Mouse (Mus musculus) brown adipose tissue, adult 24 weeks (tissue): ENCODE results near the gene Rab43. TPM values are rescaled to one million over a fixed set of nuclear protein-coding genes. Genes with fewer than 3 reads are reported as not detected.
A peak's percentile ranks its signal among the peaks of the same experiment; 100 is the strongest.

Experiments used
- H3K27ac ChIP-seq: fragments of 200-500 bp; replicated peaks from 2 replicates; pipeline ENCODE4 v1.5.1; 2012; ENCODE audit warnings: low read depth, mild to moderate bottlenecking, low read length
- H3K4me1 ChIP-seq: fragments of 200-500 bp; 2 replicates; pipeline ENCODE4 v1.6.1; 2012; ENCODE audit warnings: low read length, mixed read lengths; ENCODE audit not compliant: control insufficient read depth, insufficient read depth, insufficient read length
- H3K4me3 ChIP-seq: fragments of 200-500 bp; 2 replicates; pipeline ENCODE4 v1.5.1; 2012; ENCODE audit warnings: low read depth, mild to moderate bottlenecking, low read length, moderate library complexity; ENCODE audit not compliant: insufficient read depth
- polyA plus RNA-seq: library from polyadenylated mRNA; stranded (reverse); fragments of >200 nt; gene quantifications from 2 replicates; pipeline ENCODE4 v1.2.4, GENCODE M21; 2012; ENCODE audit not compliant: missing spikeins, insufficient read depth, insufficient read length

The Rab43 gene
- polyA plus RNA-seq, result 4.7 and 16.0 TPM in 2 replicates

DNA sequence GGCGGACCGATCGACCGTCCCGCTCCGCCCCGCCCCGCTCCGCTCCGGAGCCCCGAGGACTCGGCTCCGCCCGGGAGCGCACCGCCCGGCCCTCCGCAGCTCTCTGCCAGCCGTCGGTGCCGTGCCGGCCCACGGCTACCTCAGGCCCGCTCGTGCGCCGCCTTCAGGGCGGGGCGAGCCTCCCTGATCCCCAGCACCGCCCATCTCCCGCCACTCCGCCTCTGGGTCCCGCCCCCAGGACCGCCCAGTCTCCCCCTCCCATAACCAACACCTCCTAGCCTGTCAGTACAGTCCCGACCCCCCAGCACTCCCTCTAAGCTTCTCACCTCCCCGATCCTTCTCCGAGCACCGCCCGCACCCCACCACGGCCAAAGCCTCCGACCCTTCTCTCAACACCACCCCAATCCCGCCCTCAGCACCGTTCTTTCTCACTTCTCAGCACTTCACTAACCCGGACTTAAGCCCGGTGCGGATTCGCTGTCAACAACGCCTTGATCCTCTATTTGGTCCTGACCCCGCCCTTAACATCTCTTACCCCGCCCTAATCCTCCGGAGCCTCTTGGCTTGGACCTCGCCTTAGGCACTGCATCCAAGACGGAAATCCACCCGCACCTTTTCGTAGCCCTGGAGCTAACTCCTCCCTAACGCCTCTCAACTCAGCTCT, at the start of gene Rab43:
Gene Rab43, minus strand, starts transcription at position 490 of the 664 bp plus-strand sequence.
- H3K4me1 ChIP-seq, result peaks cover 8% of the 10 kb centered on the region
- peak within 1 kb of the TSS; percentile 88 for H3K27ac ChIP-seq
- peak within 1 kb of the TSS; percentile 91 for H3K4me3 ChIP-seq

DNA sequence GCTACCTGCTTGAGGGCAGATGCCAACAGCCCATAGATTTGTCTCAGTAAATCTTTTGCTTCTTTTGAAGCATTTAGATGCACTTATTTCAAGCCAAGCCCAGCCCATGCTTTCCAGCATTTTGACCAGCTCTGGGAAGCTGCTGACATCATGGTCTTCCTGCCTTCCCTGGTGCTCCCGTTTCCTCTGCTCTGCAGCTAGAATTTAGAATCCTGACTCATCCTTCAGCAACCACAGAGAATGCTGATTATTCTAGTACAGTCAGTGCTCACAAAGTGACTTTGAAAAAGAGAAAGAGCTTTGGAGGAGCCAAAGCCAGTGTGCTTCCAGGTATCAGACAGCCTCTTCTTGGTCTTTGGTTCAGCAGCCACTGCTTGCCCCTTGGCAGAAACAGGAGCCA, 45.1 kb upstream of the Rab43 start:
- Histone ChIP-seq H3K27ac (no peak overlapping the region), H3K4me1 (no peaks in the 10 kb centered on the region), H3K4me3 (no peak overlapping the region)

DNA sequence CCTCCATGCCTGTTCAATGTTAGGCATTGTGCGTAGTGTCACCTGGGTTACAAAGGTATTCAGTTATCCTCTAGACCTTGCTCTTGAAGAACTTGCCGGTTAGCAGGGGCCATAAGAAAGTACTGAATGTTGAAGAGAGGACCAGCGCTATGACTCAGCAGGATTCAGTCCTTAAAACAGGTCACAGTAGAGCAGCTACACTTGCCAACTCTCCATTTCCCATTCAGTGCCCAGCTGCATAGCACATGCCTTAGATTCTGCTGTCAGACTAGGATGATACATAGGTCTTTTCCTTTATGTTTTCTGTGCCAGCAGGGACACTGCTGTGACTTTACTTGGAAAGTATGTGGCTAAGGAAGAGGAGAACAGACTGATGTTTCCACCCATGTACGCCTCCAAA, 41.5 kb upstream of the Rab43 start:
- peaks cover 2% of the 10 kb centered on the region; the same call in 1 of the 2 replicates for H3K4me1 ChIP-seq
- H3K27ac ChIP-seq, result no peak overlapping the region
- H3K4me3 ChIP-seq, result no peak overlapping the region

DNA sequence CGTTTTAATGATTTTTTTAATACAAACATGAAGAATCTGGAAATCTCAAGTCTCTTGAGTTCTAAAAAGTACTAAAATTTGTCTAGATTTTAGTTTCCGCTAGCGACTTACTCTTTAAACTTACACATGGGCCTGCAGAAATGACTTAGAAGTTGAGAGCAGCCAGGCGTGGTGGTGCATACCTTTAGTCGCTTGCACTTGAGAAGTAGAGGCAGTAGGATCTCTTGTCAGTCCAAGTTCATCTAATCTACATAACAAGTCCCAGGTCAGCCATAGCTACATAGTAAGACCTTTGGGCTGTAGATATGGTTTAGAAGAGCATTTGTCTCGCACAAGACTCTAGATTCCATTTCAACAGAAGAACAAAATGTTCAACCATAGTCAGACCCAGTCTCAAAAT, 39.9 kb upstream of the Rab43 start:
- no peak overlapping the region for H3K27ac ChIP-seq
- peaks cover 4% of the 10 kb centered on the region; the same call in 1 of the 2 replicates for H3K4me1 ChIP-seq
- no peak overlapping the region for H3K4me3 ChIP-seq

DNA sequence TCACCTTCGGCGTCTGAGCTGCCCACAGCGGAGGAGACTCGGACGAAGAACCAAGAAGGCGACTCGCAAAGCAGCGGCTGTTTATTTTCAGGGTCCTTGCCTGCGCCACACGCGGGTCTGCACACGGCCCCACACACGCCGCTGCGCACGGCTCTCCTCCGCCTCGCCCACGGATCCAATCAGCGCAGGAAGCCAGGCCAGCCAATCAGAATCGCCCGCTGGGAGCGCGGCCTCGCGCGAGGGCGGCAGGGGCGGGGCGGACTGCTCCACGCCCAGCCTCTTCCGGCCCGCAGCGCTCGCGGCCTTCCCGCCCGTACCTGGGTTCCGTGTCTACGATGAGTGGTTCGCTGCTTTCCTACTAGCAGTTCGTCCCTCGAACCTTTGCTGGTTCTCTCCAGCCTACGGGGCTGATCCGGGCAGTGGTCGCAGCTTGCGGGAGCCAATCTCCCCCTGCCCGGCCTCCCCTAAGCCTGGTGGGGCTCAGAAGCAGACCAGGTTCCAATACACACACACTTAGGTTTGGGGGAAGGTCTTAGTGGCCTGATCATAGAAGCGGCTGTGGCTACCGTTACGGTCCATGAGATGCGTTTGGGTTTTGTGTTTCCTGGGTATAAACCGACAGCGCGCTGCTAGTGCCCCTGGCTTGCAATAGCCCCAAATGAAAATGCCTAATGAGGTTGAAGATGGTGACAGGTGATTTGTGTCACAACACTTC, 39.1 kb upstream of the Rab43 start, which contains the start of gene Cnbp:
Gene Cnbp, minus strand, starts transcription at position 207 of the 715 bp plus-strand sequence.
- peaks cover 4% of the 10 kb centered on the region; the same call in 1 of the 2 replicates for H3K4me1 ChIP-seq
- peak within 1 kb of the TSS; percentile 92 for H3K4me3 ChIP-seq
- peak within 1 kb of the TSS; percentile 97 for H3K27ac ChIP-seq

DNA sequence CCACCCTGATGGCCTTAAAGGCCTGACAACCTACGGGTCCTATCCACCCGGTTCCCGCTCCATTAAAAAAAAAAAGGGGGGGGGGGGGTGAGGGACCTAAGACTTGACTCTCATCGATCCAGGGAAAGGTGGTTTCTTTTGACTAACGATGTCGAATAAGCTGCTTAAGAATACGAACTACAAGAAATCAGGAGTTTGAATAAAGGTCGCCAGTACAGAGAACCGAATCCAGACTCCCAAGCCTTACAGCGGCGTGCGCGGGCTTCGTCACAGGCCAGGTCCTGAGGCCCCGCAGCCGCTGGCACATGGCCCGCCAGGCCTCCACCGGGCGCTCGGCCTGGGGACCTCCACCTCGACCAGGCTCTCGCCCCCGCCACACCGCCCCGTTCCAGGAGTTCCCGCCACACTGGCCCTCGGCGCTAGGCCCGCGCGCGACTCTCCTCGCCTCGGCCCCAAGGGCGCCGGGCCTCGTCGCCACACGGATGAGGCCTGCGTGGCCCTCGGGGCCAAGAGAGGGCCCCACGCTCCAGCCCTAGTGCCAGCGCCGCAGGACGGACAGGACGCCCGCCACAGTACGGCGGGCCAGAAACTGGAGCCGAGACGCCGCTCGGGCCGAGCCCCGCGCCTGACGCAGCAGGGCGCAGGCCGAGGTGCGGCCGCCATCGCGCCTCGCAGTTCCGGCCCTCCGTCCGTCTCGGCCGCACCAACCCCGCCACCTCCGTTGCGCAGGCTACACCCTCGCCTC, 38.4 kb upstream of the Rab43 start:
- H3K4me1 ChIP-seq, result peaks cover 4% of the 10 kb centered on the region; the same call in 1 of the 2 replicates
- peak overlapping the region; percentile 97 for H3K27ac ChIP-seq

DNA sequence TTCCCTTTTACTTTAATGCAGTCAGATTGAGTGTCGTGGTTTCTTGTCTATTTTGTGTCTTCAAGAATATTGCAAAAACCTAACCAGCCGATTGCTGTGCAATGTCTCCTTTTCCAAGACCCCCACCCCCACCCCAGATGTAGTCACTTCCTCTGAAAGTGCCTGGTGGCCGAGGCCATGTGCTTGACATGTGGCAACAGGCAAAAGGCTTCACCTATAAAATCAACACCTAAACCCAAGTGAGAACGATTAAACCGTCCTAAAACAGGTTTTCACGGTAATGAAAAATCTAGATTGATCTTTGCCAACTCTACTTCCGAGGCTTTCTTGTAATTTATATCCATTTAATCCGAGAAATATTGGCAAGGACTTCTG, 37.8 kb upstream of the Rab43 start:
- Histone ChIP-seq H3K4me1 (peaks cover 4% of the 10 kb centered on the region; the same call in 1 of the 2 replicates), H3K27ac (peak overlapping the region; percentile 97), H3K4me3 (peak overlapping the region; percentile 92)

More for the DNA sequence above, 38.4 kb upstream of the Rab43 start:
- peak overlapping the region; percentile 92 for H3K4me3 ChIP-seq

DNA sequence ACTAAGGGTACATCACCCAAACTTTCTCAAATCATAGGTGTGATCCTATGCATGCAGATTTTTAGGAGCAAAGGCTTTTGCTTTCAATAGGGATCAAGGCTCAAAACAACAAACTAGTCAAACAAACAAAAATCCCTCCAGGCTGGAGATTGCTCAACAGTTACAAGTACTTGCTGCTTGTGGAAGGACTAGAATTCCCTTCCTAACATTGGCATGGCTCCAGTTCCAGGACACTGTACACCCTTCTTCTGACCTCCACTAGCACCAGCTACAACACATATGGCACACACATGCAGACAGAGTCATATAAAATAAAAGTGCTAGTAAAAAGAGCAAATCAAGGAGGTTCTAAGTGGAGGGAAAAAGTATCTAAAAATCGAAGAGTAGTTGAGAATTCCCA, 34.8 kb upstream of the Rab43 start:
- H3K4me3 ChIP-seq, result no peak overlapping the region
- no peak overlapping the region for H3K27ac ChIP-seq
- H3K4me1 ChIP-seq, result peaks cover 4% of the 10 kb centered on the region; the same call in 1 of the 2 replicates

DNA sequence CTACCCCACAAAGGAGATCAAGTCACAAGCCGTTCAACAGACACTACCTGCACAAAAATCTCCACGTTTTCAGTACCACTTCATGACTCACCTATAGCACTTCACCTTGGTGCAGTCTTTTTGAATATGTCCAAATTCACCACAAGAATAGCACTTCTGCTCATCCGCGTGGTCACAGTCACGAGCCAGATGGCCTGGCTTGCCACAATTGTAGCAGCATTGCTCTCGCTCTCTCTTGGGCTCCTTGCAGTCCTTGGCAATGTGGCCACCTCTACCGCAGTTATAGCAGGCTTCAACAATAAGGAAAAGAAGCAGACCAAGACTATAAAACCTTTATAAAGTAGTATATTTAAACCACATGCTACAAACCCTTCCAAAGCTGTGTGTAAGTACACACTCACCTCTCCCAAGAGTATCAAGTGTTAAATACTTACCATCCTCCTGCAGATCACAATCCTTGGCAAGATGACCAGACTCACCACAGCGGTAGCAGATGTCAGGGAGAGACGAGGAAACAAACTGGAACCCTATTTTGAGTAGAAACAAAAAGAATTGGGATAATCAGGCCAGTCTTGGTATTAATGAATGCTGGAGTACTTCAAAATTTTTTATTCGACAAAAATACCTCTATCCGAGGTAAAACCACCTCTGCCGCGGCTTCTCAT, 33.2 kb upstream of the Rab43 start:
- peaks cover 4% of the 10 kb centered on the region; the same call in 1 of the 2 replicates for H3K4me1 ChIP-seq
- no peak overlapping the region for H3K27ac ChIP-seq

DNA sequence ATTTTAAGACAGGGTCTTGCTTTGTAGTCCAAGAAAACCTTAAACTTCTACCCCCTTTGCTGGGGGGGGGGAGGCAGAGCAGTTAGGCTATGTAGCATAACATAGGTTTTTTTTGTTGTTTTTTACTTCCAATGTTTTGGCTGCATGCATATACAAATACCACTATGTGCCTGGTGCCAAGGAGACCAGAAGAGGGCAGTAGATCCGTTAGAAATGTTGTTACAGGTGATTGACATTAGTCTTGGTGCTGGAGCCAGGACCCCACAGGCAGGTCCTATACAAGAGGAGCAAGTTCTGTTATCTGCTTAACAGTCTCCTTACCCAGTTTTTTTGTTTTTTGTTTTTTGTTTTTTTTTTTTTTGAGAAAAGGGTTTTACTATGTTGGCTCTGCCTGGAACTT, 30.3 kb upstream of the Rab43 start:
- H3K4me3 ChIP-seq, result no peak overlapping the region
- H3K4me1 ChIP-seq, result no peaks in the 10 kb centered on the region; the same call in 1 of the 2 replicates
- no peak overlapping the region for H3K27ac ChIP-seq

More for the DNA sequence above, 33.2 kb upstream of the Rab43 start:
- H3K4me3 ChIP-seq, result no peak overlapping the region

DNA sequence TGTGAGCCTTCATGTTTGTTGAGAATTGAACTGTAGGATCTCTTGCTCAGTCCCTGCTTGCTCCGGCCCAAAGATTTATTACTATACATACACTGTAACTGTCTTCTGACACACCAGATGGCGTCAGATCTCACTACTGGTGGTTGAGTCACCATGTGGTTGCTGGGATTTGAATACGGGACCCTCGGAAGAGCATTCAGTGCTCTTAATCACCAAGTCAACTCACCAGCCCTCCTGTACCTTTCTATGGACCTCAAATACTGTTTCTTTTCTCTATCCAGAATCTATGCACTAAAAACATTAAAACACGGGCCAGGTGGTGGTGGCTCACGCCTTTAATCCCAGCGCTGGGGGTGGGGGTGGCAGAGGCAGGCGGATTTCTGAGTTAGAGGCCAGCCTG, 29.7 kb upstream of the Rab43 start:
- H3K4me3 ChIP-seq, result no peak overlapping the region
- no peak overlapping the region for H3K27ac ChIP-seq
- no peaks in the 10 kb centered on the region; the same call in 1 of the 2 replicates for H3K4me1 ChIP-seq

DNA sequence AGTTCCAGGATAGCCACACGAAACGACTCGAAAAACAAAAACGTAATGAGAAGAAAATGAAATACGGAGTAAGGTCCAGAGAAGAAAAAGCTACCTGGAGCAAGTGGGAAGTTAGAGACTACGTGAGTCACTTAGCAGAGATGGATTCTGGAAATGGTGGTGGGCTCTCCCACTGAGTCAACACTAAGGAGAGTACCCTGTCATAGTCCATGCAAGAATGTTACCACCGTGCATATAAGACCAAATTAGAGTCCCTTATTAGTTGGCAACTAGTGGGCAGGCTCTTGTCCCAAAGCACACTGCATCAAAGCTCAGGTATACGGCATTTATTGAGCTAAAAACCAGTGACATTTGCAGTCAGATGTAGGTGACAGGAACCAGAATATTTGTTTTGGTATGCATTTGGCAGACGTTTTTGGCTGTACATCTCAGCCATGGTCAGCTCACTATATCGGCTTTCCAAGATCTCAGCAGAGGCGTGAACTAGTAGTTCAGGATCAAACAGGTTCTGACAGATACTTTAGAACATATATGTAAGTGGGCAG, 27.9 kb upstream of the Rab43 start:
- no peak overlapping the region for H3K27ac ChIP-seq
- H3K4me1 ChIP-seq, result no peaks in the 10 kb centered on the region; the same call in 1 of the 2 replicates
- H3K4me3 ChIP-seq, result no peak overlapping the region

DNA sequence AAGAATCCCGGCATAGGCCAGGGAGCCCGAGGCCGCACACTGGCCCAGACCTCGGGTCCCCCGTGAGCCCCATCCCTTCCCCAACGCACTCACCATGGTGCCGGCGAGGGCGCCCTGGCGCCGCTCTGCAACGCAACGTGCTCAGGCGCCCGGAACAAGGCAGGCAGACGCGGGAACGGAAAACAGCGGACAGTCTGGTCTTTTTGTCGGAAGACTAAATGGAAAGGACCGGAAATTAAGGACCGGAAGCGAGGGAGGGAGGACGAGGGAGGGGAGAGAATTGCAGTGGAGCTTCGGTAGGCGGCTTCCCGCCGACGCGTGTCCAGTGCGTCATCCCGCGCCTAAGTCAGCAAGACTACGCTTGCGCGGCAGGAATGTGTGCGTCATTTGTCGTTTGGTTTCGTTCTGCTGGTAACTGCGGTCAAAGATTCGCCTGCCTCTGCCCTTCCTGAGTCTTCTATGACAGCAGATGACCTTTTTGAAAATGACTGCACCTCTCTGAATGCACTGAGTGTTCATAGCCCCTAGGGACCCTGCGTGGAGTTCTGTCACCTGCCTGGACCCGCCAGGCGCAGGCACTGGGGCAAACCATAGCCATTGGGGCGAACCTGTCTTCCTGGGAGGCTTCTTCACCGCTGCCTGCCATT, 26.7 kb upstream of the Rab43 start, which contains the start of gene Isy1:
Gene Isy1, minus strand, starts transcription at position 248 of the 647 bp plus-strand sequence.
- Histone ChIP-seq H3K27ac (peak within 1 kb of the TSS; percentile 96), H3K4me3 (peak within 1 kb of the TSS; percentile 76), H3K4me1 (no peaks in the 10 kb centered on the region; the same call in 1 of the 2 replicates)

DNA sequence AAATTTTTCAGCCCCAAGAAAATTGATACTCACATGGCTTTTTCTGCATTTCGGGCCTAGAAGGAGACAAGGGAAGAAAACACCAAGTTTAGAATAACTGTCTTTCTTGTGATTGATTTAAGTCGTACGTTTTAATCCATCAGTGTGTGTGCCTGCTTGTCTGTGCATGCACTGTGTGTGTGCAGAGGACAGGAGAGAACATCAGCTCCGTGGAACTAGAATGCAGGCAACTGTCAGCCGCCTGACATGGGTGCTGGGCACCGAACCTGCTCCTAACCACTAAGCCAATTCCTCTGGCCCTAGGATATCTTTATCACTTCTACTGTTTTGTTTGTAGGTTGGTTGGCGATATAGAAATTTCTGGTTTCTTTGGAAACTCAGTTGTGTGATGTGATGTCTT, 23.7 kb upstream of the Rab43 start, which contains the start of gene Gm45140:
Gene Gm45140, minus strand, starts transcription at position 101 of the 400 bp plus-strand sequence.
- Histone ChIP-seq H3K27ac (no peak within 1 kb of the TSS), H3K4me3 (no peak within 1 kb of the TSS), H3K4me1 (no peaks in the 10 kb centered on the region; the same call in 1 of the 2 replicates)
